Mouse (Mus musculus) urinary bladder, postnatal 10 days (tissue): ENCODE measurements around the gene 4931422A03Rik.

Source experiments
- DNase-seq: peaks from one replicate; pipeline ENCODE4 v3.0.0; 2022; ENCODE audit warnings: low spot score

The 4931422A03Rik gene

DNA sequence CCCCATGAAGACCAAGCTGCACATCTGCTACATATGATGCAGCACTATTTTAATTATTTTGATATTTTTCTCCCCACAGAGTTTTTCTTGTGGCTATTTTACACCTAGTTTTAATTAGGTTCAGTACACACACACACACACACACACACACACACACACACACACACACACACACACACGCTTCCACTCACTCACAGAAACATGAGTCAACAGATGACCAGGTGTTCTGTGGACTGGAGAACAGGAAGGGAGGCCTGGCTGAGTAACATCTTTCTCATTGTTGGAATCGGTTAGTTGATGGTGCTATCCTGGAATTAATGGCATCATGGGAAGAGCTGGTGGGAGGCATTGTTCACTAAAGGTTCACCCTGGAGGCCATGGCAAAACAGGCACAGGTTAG lies 90.5 kb downstream of the 4931422A03Rik start:
- DNase-seq, result no peak

DNA sequence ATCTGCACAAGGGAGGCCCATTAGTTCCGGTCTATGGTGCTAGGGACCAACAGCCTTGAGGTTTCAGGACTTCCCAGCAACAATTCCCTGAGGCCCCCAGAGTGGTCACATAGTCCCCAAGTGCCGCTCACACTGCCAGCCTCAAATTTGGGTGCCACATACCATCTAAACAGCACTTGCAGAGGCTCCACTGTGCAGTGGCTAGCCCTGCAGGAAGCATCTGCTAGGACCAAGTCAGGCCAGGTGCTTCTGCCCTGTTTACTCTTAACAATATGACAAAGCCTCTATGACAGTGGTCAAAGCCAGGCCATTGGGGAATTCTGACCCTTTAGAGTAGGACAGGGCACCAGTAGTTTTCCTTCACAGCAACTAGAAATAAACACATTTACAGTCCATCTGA lies 91.5 kb downstream of the 4931422A03Rik start:
- no peak for DNase-seq

DNA sequence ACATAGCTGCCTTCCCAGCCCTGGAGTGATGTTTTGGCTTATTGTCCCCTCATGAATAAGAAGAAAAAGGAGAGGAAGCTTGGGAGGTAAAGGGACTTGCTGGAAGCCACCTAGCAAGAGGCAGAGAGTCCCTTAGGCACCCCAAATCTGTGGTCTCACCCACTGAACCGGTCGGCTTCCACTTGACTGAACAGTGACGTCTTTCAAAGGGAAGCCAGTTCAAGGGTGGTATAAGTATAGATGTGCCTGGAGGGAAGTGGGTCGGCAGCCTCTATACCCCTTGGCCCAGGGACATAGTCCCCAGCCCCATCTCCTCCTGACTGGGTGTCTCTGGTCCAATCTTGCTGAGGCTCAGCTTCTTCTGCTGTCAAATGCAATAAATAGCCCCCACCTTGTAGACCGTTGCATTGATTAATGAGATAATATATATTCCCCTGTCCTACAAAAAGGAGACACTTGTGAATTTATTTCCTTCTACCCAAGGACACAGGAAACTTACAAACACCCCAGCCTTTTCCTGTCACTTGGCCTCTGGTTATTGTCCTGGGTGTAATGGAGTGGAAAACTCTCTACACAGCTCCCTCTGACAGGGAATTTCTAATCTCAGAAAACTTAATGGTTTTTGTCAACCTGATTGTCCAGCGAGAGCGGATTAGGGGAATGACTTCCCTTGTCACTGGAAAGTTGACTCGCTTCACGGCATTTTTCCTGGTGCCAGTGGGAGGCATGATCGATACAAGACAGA lies 92.3 kb downstream of the 4931422A03Rik start:
- DNase-seq, result no peak

DNA sequence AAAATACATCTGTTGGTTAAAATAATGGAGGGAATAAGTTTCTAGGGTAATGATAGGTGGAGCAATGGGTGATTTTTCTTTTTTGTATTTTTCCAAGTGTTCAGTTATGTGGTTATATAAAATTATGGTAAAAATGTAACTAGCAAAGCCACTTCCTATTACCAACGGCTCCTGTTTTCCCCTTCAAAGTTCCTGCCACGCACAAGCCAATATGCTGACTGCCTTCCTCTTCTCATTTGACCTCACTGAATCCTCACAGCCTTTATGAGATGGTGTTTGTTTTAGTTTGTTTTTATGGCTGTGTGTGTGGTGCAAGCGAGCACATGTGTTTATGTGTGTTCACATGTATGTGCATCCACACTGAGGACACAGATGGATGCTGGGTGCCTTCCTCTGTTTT lies 93.5 kb downstream of the 4931422A03Rik start:
- no peak for DNase-seq

DNA sequence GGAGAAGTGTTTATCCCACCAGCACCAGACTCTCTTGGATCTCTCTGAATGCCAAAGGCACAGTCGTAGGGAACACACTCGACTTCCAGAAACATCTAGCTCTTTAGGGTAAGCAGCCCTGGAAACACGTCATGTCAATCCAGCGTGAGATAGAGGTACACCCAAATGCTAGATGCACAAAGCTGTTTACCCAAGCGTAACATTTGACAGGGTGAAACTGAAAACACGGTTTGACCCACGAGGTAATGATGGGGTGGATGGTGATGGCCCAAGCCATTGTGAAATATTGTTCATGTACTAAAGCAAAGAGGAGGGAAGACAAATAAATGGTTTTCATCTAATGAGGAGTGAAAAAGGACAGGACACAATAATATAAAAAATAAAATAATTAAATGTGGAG lies 93.9 kb downstream of the 4931422A03Rik start:
- no peak for DNase-seq

DNA sequence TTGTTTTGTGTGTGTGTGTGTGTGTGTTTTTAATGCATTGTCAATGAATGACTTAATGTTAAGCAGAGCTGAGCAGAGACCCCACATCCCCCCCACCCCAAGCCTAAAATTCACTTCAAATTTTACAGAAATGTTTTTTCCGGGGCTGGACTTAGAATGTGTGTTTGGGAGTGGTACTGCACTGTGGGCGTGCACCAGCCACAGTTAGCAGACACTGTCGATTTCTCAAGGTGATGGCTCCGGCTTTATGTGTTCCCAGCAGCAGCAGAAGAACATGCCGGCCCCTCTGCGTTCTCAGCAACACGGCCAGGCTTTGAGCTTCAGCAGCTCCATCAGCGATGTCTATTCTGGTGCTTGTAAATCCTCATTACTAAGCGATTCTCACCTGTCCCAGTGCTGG lies 95.7 kb downstream of the 4931422A03Rik start:
- no peak for DNase-seq

DNA sequence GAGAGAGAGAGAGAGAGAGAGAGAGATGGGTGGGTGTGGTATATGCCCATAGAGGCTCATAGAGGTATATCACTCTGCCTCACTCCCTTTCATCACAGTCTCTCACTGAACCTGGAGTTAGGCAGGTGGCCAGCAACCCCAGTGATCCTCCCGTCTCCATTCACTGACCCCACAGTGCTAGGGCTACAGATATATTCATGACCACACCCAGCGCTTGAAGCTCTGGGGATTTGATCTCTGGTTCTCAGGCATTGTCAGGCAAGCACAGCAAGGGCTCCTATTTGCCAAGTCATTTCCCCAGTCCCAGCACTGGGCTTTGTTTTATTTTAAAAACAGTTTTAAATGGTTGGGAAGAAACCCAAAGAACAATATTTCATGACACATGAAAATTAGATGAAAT lies 96.1 kb downstream of the 4931422A03Rik start:
- no peak for DNase-seq

DNA sequence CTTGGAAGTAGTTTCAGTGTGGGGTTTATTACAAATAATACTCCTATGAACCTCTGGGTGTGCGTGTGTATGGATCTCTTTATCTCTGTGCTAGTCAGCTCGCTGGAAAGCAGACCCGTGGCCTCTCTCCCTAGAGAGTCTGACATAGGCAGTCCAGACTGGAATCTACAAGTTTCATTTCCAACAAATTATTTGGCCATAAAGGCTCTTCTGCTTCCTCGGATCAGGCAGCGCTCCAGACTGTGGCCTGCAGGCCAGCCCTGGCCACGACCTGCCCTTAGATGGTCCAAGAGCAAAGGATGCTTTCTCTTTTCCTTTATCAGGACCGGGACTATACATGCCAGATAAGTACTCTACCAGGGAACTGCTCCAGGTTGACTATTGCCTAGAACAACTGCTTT lies 96.7 kb downstream of the 4931422A03Rik start:
- no peak for DNase-seq

DNA sequence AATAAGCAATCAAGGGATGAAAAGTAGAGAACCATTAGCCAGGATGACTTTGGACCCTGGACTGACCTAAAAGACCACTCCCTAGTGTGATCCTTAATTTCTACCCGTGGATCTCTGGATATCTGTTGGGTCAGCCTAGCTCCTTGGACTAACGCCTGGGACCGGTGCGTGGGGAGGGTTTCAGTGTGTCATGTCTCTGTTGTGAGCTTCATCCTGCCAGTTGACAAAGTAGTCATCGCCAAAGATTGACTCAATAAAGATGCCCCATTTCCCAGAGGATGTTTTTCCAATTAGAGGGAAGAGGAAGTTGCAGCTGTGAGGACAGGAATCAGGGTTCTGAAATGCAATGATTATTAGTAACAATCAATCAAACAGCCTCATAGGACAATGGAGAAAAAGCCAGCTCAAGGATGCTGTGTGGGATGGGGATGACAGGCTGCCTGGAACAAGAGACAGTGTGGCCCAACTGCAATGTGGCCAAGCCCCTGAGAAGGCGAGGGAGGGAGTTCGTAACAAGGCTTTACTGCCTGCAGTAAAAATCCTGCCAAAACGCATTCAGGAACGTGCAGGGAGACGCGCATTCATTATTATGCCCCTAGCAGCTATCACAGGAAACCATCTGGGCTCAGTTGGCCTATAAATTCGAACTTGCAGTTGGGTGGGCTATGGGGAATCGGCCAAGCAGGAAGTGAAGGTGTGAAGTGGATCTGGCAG lies 97.7 kb downstream of the 4931422A03Rik start:
- DNase-seq, result no peak

DNA sequence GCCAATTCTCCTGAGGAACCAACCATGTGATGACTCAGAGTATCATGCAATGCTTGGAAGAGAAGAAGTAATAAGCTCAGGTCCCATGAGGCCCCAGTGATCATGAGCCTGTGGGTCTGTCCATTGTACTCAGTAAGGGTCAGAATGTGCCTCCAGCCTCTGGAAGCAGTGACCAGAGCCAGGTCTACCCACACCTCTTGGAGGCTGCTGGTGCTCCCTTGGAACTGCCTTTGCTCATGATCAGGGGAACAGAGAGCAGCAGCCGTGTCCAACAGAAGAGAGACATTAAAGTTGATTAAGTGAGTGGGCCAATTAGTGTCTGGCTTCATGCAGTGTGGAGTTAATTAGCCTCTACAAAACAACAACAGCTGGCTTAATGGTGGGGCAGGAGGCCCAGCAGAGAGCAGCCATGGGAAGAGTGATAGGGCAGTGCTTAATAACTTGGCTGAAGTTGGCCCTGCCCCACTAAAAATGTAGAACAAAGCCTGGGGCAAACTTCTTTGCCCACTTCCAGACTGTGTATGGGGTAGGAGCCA lies 100.5 kb downstream of the 4931422A03Rik start:
- DNase-seq, result no peak

DNA sequence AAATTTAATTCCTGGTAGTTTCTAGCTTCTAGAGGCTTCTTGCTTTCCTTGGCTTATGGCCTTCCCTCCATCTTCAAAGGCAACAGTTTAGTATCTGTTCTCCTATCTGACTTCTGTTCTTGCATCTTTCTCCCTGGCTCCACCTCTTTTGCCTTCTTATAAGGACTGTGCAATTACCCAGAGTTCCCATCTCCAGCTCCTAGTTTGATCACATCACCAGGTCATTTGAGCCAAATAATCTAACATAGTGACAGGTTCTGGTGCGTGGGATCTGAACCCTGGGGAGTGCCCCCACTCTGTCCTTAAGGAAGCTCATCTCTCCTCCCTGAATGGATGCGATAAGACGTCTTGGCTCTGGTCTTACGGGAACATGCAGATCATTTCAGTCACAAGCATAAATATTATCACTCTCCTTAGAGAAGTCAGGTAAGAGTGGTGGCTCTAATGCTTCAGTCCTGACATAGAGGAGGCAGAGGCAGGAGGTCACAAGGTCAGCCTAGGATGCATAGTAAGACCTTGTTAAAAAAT lies 101.5 kb downstream of the 4931422A03Rik start:
- DNase-seq, result no peak

DNA sequence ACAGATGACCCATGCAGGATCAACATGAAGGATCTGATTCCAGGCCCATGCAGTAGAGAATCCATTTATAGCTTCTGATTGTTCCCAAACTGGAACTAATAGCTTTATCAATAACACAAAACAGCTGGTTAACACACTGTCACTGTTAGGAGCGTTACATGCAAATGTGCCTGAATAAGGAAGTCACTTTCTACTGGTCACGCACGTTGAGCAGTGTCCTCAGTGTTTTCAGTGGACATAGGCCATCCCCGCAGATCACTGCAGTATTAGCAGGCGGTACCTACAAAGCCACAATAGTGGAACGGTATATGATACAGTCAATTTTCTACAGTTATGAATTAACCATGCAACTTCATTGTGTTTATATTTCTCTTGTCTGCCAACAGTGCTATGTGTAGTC lies 108.7 kb downstream of the 4931422A03Rik start:
- no peak for DNase-seq

DNA sequence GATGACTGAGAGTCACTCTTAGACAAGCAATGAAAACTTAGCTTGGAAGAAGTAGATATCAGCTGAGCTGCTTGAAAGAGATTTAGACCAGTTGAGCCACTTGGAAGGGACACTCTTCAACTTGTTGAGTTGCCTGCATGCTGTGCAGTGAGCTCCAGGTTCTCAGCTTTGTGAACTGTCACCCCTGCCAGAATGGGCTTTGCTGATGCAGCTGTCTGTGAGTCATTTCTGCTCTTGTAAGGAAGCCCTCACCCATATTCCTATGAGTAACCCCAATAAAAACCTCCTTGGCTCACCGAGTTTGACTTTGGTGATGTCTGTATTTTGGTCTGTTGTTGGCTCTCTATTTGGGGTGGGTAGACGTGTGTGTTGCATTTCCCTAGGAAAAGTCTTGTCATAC lies 109.8 kb downstream of the 4931422A03Rik start:
- DNase-seq, result no peak

DNA sequence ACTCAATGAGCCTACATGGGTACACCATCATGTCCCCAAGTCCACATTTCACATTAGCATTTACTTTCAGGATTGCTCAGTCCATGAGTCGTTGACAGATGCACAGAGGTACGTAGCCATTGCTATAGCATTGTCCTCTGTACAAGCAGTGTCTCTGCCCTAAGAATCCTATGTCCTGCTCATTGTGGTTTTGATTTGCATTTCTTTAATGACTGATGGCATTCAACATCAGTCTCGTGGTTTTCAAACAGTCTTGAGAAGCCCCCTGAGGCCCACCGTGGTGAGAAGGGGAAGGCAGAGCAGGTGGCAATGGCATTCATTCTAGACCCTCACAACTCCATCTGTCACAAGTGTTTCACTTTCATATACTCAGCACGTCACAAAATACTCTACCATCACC lies 110.8 kb downstream of the 4931422A03Rik start:
- no peak for DNase-seq
